Mouse (Mus musculus) liver (tissue): ENCODE results near the gene Syvn1.
"Not testable (repeated sequence)": the region's sequence is repeated elsewhere in the genome, so short reads cannot be mapped to it uniquely, and the experiment has no call there.

Experiments
- DNase-seq: peaks from one replicate; pipeline ENCODE4 v3.0.0-alpha.2; 2020; ENCODE audit warnings: mixed read lengths

Gene Syvn1

DNA sequence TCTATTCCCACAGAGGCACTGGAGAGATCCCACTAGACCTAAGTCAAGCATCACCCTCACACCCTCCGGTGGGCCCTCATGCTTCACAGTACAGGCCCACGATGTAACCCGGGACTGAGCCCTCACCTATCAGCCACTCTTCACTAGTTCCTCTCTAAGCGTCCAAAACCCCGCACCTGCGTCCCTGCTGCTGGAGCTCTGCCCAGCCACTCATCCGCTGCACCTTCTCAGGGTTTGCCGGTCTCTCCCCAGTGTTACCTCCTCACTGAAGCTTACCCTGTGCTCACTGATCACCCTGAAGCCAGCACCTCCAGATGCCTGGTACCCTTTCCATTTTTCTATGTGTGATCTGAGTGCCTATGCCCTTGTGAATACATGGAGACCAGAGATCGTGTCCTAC is 4.1 kb upstream of the Syvn1 start:
- DNase-seq: no peak

DNA sequence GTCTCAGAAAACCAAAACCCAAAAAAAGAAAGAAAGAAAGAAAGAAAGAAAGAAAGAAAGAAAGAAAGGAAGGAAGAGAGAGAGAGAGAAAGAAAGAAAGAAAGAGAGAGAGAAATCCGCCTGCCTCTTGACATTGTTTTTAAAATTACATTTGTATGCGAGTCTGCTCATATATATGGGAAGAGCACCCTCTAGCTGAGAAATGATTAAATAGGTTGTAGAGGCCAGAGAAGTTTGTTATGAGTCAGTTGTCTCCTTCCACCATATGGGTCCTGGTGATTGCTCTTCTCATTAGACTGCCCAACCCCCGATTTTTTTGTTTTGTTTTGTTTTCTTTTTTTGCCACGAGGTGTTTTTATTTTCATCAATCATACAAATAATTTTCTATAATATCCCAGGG is 2.3 kb upstream of the Syvn1 start:
- DNase-seq: not testable (repeated sequence)

DNA sequence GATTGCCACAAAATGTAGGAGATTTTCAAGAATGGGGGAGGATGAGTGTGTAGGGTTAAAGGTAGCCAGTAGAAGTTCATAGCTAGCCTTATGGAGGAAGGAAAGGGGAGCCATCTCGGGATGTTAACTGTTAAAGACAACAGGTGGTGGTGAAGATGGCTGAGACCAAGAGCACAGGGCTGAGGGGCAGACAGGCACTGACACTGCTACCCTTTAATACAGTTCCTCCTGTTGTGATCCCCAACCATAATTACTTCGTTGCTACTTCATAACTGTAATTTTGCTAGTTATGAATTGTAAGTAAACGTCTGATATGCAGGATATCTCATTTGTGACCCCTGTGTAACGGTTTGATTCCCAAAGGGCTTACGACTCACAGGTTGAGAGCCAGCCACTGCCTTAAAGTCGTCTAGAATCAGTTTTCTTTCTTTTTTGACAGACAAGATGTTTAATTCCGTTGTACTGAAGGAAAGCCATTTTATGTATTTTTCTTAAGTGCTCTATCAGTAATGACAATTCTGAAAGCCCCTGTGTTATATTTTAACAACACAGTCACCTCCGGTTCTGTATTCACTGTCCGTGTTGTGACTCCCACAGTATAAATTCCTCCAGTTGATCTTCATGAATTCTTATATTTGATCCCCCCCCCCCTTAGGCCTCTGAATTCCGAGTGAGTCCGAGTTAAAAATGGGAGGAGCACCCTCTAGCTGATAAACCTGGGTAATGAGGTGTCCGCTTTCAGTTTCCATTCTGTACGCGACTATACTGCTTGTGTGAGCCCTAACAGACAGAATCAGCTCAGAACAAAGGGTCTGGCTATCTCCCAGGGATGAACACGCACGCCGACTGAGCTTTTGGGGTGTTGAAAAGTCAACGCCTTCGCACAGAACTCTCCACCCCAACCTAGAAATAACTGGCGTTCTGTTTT is 746 bp upstream of the Syvn1 start:
- DNase-seq: no peak

DNA sequence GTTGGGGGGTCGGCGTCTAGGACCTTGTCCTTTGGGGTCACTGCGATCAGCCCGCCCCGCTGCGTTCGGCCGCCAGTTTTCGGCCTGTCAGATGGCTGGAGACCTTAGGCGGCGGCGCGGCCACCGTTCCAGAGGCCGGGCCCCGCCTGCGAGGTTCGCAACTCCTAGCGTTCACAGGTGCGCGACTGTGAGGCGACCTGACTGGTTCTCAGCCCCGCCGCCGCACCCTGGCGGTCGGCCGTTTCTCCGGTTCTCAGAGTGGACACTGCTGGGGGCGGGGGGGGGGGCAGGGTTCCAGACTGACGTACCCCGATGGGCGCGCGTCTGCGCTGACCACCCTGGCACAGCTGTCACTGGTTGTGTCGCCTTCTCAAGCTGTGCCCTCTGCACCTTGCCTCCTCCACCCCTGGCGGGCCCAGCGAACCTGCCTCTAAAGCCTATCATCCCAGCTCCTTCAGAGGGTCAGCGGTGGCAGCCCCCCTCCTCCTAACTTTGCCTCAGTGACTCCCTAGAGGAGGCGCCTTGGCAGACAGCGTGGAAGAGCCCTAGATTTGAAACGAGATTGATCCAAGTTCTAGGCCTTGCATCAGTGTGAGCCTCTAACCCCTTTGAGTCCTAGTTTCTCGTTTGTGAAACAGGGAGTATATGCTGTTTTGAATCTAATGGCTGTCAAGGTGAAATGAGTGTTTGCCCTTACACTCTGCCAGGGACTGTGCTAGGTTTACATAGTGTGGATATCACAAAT is 950 bp downstream of the Syvn1 start:
- DNase-seq: no peak

DNA sequence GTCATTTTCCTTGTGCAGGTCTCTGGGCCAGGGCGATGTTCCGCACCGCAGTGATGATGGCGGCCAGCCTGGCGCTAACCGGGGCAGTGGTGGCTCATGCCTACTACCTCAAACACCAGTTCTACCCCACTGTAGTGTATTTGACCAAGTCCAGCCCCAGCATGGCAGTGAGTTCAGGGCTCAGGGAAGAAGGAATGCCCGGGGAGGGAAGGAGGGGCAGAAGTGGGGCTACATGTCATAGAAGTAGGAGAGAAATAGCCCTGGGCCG is 1.5 kb downstream of the Syvn1 start:
- DNase-seq: no peak

DNA sequence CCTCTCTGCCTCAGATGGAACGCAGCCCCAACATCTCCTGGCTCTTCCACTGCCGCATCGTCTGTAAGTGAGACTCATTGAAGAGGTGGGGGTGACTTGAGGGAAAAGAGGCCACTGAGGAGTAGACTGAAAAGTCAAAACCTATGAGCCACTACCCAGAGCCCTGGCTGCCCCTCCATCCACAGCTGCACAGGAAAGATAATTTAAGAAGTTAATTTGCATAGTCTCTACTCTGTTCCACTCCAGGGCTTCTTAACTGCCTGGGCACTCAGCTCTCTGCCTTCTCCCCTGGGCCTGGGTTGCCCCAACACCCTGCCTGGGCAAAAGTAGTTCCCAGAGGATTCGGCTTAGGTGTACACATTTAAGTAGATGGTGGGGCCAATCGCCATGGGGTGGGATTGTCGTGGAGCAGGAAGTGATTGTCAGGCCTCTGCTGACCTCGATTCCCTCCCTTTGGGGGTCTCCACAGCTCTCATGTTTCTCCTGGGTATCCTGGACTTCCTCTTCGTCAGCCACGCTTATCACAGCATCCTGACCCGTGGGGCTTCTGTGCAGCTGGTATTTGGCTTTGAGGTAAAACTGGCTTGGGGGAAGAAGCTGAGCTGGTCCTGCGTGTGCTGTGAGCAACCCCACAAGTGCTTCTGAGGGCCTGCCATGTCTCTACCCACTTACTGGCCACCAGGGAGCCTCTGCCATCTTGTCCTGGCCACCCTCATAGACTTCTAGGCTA is 2.5 kb downstream of the Syvn1 start:
- no peak for DNase-seq

DNA sequence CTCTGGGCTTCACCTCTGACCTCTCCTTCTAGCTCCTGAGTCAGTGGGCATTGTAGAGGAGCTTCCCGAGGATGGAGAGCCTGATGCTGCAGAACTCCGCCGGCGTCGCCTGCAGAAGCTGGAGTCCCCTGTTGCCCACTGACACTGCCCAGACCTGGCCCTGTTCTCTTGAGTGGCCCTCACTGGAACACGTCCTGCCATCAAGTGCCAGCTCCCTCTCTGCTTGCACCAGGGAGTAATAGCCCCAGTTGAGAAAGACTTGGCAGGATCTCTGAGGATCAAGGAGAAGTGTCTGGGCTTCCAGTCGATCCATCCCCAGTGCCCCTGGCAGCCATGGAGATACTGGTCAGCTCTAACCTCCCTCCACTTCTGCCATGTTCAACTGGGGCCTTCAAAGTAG is 6.1 kb downstream of the Syvn1 start:
- no peak for DNase-seq

DNA sequence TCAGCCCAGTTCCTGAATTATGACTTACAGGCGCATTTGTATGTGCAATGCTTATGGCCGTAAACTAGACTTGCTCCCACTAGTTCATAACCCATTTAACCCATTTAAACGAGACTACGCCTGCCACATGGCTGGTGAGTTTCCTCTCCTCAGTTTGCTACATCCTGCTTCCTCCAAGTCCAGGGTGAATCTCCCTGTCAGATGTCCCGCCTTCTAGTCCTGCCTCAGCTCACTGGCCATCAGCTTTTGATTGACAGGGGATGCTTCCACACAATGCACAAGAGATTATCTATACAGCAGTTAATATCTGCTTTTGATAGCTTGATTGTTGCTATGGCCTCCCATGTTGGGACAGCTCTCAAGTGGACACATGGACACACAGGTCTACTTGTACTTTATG is 7.9 kb downstream of the Syvn1 start:
- DNase-seq: no peak

DNA sequence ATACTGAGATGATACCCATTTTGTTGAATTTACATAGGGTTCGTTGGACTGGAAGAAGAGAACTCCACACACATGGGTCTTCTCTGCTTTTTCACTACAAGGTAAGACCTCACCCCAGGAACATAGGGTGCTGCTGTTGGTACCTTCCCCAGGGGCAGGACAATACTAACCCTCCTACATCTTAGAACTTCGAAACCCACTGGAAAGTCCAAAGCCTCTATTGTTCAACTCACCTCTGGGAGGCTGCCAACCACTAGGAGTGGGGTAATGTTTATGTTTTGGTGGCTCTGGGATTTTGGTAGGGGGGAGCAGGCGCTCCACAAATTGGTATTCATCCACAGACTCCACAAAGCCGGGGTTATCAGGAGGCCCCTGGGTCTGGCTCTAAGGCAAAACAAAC is 10.3 kb downstream of the Syvn1 start:
- DNase-seq: no peak

DNA sequence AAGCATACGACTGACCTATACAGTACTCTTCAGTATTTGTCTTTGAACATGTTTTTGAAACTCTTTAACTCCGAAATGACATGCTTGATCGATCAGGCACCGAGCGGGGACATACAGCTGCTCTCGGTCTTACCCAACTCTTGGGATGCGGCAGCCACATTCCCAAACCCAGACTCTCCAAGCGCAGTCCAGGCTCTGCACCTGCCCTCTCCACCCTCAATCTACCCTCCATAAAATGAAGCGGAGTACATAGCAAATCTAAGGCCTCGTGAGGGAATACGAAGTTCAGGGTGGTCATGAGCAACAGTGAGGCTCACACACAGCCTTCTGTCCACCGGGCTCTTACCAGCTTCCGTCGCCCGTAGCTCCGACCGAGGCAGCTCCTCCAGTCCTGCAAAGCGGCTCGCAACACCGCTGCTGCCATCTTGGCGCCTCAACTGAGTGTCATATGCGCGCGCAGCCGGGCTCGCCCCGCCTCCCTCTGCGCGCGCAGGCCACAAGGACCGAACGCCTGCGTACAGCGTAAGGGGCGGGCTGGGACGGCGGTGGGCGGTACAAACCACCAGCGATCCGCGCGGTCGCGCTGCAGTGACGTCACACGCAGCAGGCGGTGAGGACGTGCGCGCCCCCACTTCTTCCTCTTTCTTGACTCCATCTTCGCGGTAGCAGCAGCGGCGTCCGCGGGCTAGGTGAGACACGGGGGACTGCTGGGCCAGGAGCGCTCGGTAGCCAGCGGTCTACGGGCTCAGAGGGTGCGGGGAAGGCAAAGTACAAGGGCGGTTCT is 11.1 kb downstream of the Syvn1 start, which contains the start of the genes Mrpl49 and Fau:
TSS of gene Mrpl49 (minus strand) at position 473 of the 784 bp plus-strand sequence.
TSS of gene Fau (plus strand) at position 532 of the 784 bp plus-strand sequence.
- DNase-seq: peak; percentile 99

DNA sequence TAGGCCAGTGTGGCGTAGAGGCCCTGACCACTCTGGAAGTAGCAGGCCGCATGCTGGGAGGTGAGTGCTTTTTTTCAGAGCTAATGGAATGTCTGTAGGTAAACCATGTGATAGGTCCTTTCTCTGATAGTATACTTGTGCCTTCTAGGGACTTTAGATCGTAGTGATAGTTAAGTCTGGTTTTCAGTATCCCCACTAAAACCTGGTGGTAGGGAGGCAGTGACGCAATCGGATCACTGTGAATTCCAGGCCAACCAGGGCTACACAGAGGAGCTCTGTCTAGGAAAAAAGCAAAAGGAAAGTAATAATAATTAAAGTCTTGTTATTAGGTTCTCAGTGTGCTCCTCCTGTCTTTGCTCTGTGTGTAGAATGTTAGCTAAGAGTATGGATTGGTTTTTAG is 12.1 kb downstream of the Syvn1 start:
- no peak for DNase-seq

DNA sequence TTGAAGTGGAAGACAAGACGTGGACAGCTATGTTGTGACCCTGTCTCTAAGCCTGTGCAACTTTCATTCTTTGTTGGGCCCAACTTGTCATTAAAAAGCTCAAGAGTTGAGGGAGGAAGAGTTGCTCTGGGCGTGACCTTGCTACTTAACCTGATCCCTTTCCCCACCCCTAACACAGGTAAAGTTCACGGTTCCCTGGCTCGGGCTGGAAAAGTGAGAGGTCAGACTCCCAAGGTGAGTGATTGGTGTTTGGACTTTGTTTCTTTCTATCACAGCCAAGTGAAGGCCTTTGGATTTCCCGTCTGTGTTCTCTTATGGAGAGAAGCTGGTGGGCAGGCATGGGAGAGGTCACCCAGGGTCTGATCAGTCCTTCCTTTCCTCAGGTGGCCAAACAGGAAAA is 12.6 kb downstream of the Syvn1 start:
- DNase-seq: no peak

DNA sequence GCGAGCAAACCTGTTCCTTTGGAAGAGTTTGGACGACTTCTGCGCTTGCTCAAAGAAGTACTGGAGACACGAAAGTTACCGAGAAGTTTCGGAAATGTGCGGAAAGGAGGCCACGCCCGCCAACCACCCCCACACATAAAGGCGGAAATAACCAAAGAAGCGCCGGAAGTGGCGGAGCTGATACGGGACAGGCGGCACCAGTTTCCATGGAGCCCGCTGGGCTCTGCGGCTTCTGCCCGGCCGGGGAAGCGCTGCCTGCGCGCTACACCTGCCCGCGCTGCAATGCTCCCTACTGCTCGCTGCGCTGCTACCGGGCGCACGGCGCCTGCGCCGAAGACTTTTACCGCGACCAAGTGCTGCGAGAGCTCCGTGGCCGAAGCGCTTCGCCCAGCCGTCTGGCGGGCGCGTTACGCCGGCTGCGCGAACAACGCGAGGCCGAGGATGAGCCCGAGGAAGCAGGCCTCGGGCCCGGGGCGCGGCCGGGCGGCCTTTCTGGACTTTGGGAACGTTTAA is 14.7 kb downstream of the Syvn1 start, which contains the start of gene Znhit2:
TSS of gene Znhit2 (plus strand) at position 172 of the 513 bp plus-strand sequence.
- DNase-seq: peak; percentile 93

DNA sequence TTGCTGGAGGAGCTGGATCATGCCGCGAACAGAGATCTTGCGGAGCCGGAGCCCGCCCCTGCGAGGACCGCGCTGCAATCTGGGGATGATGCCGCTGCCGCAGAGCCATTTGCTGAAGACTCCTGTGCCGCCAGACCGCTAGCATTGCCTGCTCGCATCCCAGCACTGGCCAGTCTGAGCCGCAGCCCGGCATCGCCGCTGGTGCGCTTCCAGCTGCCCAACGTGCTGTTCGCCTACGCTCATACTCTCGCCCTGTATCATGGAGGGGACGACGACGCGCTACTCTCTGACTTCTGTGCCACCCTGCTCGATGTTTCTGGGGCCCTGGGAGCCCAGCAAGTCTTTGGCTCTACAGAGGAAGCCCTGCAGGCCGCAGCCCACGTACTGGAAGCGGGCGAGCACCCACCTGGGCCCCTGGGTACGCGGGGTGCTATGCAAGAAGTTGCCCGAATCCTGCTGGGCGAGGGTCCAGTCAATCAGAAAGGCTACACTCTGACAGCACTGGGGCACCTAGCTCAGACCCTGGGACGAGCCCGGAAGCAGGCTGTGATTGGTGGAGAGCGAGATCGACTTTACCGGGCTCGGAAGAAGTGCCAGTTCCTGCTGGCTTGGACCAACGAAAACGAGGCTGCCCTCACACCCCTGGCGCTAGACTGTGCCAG is 15.4 kb downstream of the Syvn1 start:
- peak; percentile 69 for DNase-seq

DNA sequence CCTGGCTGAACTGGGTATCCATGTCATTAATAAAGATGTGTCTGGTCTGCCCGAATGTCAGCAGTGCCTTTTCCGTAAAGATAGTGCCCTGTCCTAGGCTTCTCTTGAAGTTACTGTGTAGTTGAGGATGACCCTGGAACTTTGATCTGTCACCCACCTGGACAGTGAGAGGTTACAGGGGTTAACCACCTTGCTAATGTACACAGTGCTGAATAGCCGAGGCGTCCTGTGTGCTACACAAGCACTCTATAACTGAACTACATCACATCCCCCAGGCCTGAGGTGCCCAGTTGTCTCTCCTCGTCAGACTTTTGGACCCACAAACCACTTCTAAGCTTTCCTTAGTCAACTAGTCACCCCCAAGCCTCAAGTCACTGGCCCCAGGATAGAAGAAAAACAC is 16.0 kb downstream of the Syvn1 start:
- no peak for DNase-seq

DNA sequence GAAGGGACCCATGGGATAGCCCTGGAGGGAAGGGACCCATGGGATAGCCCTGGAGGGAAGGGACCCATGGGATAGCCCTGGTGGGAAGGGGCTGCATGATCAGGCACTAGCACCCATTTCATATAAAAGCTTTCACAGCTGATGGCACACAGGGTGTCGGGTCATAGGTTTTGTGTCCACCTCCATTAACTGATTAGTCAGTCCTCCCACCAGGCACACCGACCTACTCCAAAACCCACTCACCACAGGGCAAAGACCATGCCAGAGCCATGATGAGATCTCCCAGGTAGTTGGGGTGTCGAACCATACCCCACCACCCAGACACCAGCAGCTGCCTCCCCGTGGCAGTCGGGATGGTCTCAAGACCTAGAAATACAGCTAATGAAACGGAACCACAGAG is 16.7 kb downstream of the Syvn1 start:
- DNase-seq: no peak

DNA sequence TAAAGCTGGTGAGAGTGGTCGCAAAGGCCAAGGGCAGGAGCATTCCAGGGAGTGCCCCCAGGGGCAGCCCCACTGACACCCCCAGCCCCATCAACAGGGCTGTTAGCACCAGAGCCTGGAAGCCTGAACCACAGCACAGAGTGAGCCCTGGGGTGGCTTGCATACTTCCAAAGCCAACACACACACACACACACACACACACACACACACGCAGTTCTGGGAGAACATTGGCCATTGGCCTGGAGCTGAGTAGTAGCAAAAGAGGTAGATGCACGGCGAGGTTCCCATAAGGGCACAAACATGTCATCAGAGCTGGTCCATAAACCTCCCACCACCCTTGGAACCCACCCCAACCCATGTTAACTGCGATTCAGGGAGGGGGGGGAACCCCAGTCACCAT is 20.2 kb downstream of the Syvn1 start:
- no peak for DNase-seq

DNA sequence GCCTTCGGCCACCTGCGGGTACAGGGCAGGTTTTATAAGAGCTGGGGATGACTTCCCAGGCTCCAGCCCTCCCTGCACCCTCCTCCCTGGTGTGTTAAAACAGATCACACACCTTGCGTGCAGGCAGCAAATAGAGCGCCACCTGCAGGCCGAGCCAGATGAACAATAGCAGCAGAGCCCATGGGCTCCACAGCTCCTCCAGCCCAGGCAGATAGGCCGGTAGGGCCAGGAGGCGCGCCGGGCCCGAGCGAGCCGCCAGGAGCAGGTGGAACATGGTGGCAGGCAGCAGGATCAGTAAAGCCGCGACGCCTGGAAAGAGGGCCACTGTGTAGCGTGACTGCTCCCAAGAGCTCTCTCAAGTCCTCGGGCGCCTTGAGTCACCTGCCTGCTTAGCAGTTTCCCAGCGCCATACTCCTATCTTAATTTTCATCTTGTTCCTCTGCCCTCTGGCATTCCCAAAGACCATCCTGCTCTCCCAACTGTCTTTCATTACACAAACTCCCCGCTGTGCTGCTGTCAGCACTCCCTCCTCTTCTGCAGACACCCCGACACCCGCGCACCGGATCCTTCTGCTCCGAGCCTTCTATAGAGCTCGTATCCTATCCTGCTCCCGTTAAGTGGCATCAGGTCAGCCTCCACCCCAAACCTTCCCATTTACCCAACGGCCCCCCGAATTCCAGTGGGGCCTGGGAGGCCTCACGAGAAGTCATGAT is 20.8 kb downstream of the Syvn1 start:
- peak; percentile 91 for DNase-seq

DNA sequence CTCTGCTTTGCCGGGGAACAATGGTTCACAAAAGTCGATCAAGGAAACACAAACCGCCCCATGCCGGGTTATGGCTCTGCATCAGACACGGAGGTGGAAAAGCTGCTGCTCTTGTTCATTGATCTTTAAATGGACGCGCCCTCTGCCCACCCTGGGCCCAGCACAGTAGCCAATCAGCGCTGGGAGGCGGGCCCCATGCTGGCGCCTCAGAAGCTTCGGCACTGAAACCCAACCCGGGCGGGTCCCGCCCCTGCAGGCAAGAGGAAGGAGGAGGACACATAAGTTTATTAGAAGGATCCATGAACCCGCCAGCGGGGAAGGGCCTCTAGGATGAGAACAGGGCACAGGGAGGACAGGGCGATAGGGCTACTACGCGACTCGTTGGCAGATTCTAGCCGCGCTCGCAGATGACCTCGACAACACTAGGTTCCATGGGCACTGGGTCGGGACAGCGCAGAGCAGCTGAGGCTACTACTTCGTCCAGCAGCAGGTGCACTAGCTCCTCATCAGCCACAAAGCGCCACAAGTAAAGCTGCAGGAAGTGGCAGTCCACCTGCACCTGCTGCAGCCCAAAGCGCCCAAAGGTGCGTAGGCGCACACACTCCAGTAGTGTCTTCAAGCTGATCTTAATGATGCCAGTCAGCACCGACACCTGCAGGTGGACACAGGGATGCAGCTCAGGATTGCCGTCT is 21.5 kb downstream of the Syvn1 start, which contains the start of gene Tm7sf2:
TSS of gene Tm7sf2 (minus strand) at position 650 of the 692 bp plus-strand sequence.
- peak; percentile 94 for DNase-seq

DNA sequence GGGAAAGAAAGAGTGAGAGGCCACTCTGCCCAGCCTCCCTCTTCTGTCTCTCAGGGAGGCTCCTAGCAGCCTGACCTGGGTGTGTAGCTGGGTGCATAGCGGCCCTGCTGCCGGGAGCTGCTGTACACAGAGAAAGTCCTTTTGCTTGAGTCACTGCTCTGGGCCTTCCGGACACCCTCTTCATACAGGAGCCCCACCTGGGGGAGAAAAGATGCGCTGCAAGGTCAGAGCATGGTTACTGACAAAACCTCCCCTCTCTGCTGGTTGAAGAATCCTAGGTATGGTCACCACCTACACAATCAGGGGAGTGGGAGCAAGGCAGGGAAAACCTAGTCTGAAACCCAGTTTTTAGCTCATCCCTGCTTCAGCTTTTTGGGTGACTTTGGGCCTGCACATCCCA is 22.6 kb downstream of the Syvn1 start:
- no peak for DNase-seq
